Comparison of ENCODE assay signal across 9 mouse cellular contexts in genomic region chr17:4778161-4778560, GRCm38 (mm10).
A peak's percentile ranks its signal among the peaks of the same experiment; 100 is the strongest.
DNase-seq lines count a peak whose midpoint lies in the region; ATAC-seq lines count a peak whose summit lies in the region.
"Had no signal": no experiment of that assay in that cellular context is flagged by ENCODE, and none has a peak within 500 bp of the region (broad histone marks: within the 10 kb centered on the region; RNA-seq: fewer than 3 reads in every experiment).

No protein-coding gene starts in this region.

- H3K4me2 ChIP-seq in hindbrain, embryonic 12.5 days (replicated peaks), result no peak overlapping the region

- H3K27ac ChIP-seq in hindbrain, embryonic 12.5 days, result no peak overlapping the region
- H3K27ac ChIP-seq: macrophage had no signal

- 2% methylated on average over 14 of the region's 14 CpGs for WGBS in hindbrain, embryonic 12.5 days

- no peaks in the 10 kb centered on the region for H3K9me3 ChIP-seq in hindbrain, embryonic 12.5 days (replicated peaks)

- no peak overlapping the region for H3K4me3 ChIP-seq in hindbrain, embryonic 12.5 days

- peak; percentile 75 for DNase-seq in MN1 (ENCODE audit: low spot score)
- peak; percentile 68 to 87 for DNase-seq in cerebellum, adult 18-20 months
- DNase-seq in forelimb bud, embryonic 11.5 days (ENCODE audit: low read depth, low spot score), result peak; percentile 59
- DNase-seq in layer of hippocampus, postnatal 10 days (ENCODE audit: low spot score in 2 of 2), result peak; percentile 74 to 81
- DNase-seq in right cerebral cortex, adult 18-20 months, result peak; percentile 46
- peak; percentile 24 for DNase-seq in urinary bladder, postnatal 10 days (ENCODE audit: low spot score)

- H3K9ac ChIP-seq in hindbrain, embryonic 12.5 days, result no peak overlapping the region

- H3K4me1 ChIP-seq in hindbrain, embryonic 12.5 days, result no peaks in the 10 kb centered on the region

- H3K36me3 ChIP-seq in hindbrain, embryonic 12.5 days, result no peaks in the 10 kb centered on the region

- ATAC-seq in hindbrain, embryonic 12.5 days (ENCODE audit: low FRiP score), result peak; percentile 74
- ATAC-seq in megakaryocyte, adult 5-6 weeks (ENCODE audit: poor library complexity, severe bottlenecking), result peak; percentile 99

- H3K27me3 ChIP-seq in hindbrain, embryonic 12.5 days, result no peaks in the 10 kb centered on the region

Comparison
In these comparisons a context has a peak if more than half of its experiments do, and no peak if none do; other contexts are left out.
1. DNase-seq: peak in every context shown above with its lines; median percentile 78 in cerebellum, adult 18-20 months; 78 in layer of hippocampus, postnatal 10 days; 75 in MN1; 59 in forelimb bud, embryonic 11.5 days; 46 in right cerebral cortex, adult 18-20 months; 24 in urinary bladder, postnatal 10 days.